Mouse (Mus musculus) urinary bladder, postnatal 4 days (tissue): ENCODE measurements around the gene Atg10.
A peak's percentile ranks its signal among the peaks of the same experiment; 100 is the strongest.

Experiments
- DNase-seq, 2 experiments: peaks; one replicate each; pipeline ENCODE4 v3.0.0; 2021 to 2022; ENCODE audit warnings: low spot score in 2 of 2

Atg10 gene

GRCm38 (mm10) chr13:91031836-91032235, 191.9 kb downstream of the Atg10 start:
- no peak for DNase-seq

- DNase-seq: no peak
Observed at GRCm38 (mm10) chr13:91023447-91023846, 200.3 kb downstream of the Atg10 start.

- no peak for DNase-seq
Observed at GRCm38 (mm10) chr13:91011851-91012250, 211.9 kb downstream of the Atg10 start.

GRCm38 (mm10) chr13:90995034-90995629, 228.6 kb downstream of the Atg10 start:
- DNase-seq: no peak

GRCm38 (mm10) chr13:90993602-90994001, 230.2 kb downstream of the Atg10 start:
- DNase-seq: no peak

- no peak for DNase-seq
Observed at GRCm38 (mm10) chr13:90992948-90993347, 230.8 kb downstream of the Atg10 start.

GRCm38 (mm10) chr13:90988226-90988625, 235.5 kb downstream of the Atg10 start:
- DNase-seq: no peak

GRCm38 (mm10) chr13:90985417-90985816, 238.4 kb downstream of the Atg10 start:
- no peak for DNase-seq

- no peak for DNase-seq
Observed at GRCm38 (mm10) chr13:90984073-90984472, 239.7 kb downstream of the Atg10 start.

- DNase-seq: no peak
Observed at GRCm38 (mm10) chr13:90981798-90982197, 242.0 kb downstream of the Atg10 start.

- DNase-seq: no peak
Observed at GRCm38 (mm10) chr13:90980878-90981674, 242.7 kb downstream of the Atg10 start.

GRCm38 (mm10) chr13:90977057-90977456, 246.7 kb downstream of the Atg10 start:
- no peak for DNase-seq

GRCm38 (mm10) chr13:90973409-90973808, 250.4 kb downstream of the Atg10 start:
- no peak for DNase-seq

GRCm38 (mm10) chr13:90970259-90971017, 253.3 kb downstream of the Atg10 start:
- DNase-seq: no peak

- no peak for DNase-seq
Observed at GRCm38 (mm10) chr13:90968940-90969339, 254.8 kb downstream of the Atg10 start.

GRCm38 (mm10) chr13:90967422-90967821, 256.3 kb downstream of the Atg10 start:
- DNase-seq: peak; percentile 69 to 75

GRCm38 (mm10) chr13:90965996-90966395, 257.8 kb downstream of the Atg10 start:
- no peak for DNase-seq

GRCm38 (mm10) chr13:90964511-90964910, 259.3 kb downstream of the Atg10 start:
- DNase-seq: no peak

- no peak for DNase-seq
Observed at GRCm38 (mm10) chr13:90962836-90963760, 260.7 kb downstream of the Atg10 start.

- DNase-seq: no peak
Observed at GRCm38 (mm10) chr13:90960591-90960990, 263.2 kb downstream of the Atg10 start.

- no peak for DNase-seq
Observed at GRCm38 (mm10) chr13:90958894-90959293, 264.9 kb downstream of the Atg10 start.
